Mouse (Mus musculus): ENCODE data around the gene Tbck.

Tbck gene

GRCm38 (mm10) chr3:132842676-132843075, 158.7 kb downstream of the Tbck start:
- no peaks in the 10 kb centered on the region for H3K27me3 ChIP-seq (ENCODE audit: insufficient read depth, low read length)
- no peaks in the 10 kb centered on the region for H3K9me3 ChIP-seq (ENCODE audit: low read length)
- H3K36me3 ChIP-seq (ENCODE audit: insufficient read depth, low read length) = peaks cover 10% of the 10 kb centered on the region
- no peak for TF ChIP-seq POU5F1 (IDR thresholded peaks at IDR 0.05; ENCODE audit: borderline replicate concordance, low read length)
- H3K4me3 ChIP-seq (replicated peaks; ENCODE audit: low read length) = no peak overlapping the region
- no peaks in the 10 kb centered on the region for H3K4me1 ChIP-seq (replicated peaks; ENCODE audit: low read depth, low read length)

- no peaks in the 10 kb centered on the region for H3K27me3 ChIP-seq (ENCODE audit: insufficient read depth, low read length)
- no peaks in the 10 kb centered on the region for H3K9me3 ChIP-seq (ENCODE audit: low read length)
- no peaks in the 10 kb centered on the region for H3K36me3 ChIP-seq (ENCODE audit: insufficient read depth, low read length)
- H3K4me1 ChIP-seq (replicated peaks; ENCODE audit: low read depth, low read length) = no peaks in the 10 kb centered on the region
- H3K4me3 ChIP-seq (replicated peaks; ENCODE audit: low read length) = no peak overlapping the region
- TF ChIP-seq POU5F1 (IDR thresholded peaks at IDR 0.05; ENCODE audit: borderline replicate concordance, low read length) (no peak), NANOG (IDR thresholded peaks at IDR 0.05; ENCODE audit: borderline replicate concordance, low read length) (no peak), CTCF (conservative IDR thresholded peaks at IDR 0.05; ENCODE audit: low read length) (no peak)
These were observed 165.7 kb downstream of the Tbck start for GRCm38 (mm10) chr3:132849669-132850068.

GRCm38 (mm10) chr3:132850431-132850830, 166.5 kb downstream of the Tbck start:
- Histone ChIP-seq H3K4me1 (replicated peaks; ENCODE audit: low read depth, low read length) (no peaks in the 10 kb centered on the region), H3K9me3 (ENCODE audit: low read length) (no peaks in the 10 kb centered on the region), H3K4me3 (replicated peaks; ENCODE audit: low read length) (no peak overlapping the region), H3K36me3 (ENCODE audit: insufficient read depth, low read length) (no peaks in the 10 kb centered on the region), H3K27me3 (ENCODE audit: insufficient read depth, low read length) (no peaks in the 10 kb centered on the region)
- TF ChIP-seq POU5F1 (IDR thresholded peaks at IDR 0.05; ENCODE audit: borderline replicate concordance, low read length) (no peak), NANOG (IDR thresholded peaks at IDR 0.05; ENCODE audit: borderline replicate concordance, low read length) (no peak), CTCF (conservative IDR thresholded peaks at IDR 0.05; ENCODE audit: low read length) (no peak)

GRCm38 (mm10) chr3:132851417-132851816, 167.5 kb downstream of the Tbck start:
- Histone ChIP-seq H3K4me3 (replicated peaks; ENCODE audit: low read length) (no peak overlapping the region), H3K36me3 (ENCODE audit: insufficient read depth, low read length) (no peaks in the 10 kb centered on the region), H3K27me3 (ENCODE audit: insufficient read depth, low read length) (no peaks in the 10 kb centered on the region), H3K4me1 (replicated peaks; ENCODE audit: low read depth, low read length) (0 out of 2 replicates have a peak, but pooled peaks cover 2% of the 10 kb centered on the region), H3K9me3 (ENCODE audit: low read length) (no peaks in the 10 kb centered on the region)
- TF ChIP-seq CTCF (conservative IDR thresholded peaks at IDR 0.05; ENCODE audit: low read length) (no peak), POU5F1 (IDR thresholded peaks at IDR 0.05; ENCODE audit: borderline replicate concordance, low read length) (no peak), NANOG (IDR thresholded peaks at IDR 0.05; ENCODE audit: borderline replicate concordance, low read length) (no peak)

- TF ChIP-seq NANOG (IDR thresholded peaks at IDR 0.05; ENCODE audit: borderline replicate concordance, low read length) (no peak), CTCF (conservative IDR thresholded peaks at IDR 0.05; ENCODE audit: low read length) (no peak), POU5F1 (IDR thresholded peaks at IDR 0.05; ENCODE audit: borderline replicate concordance, low read length) (no peak)
- no peaks in the 10 kb centered on the region for H3K27me3 ChIP-seq (ENCODE audit: insufficient read depth, low read length)
These were observed 168.1 kb downstream of the Tbck start for GRCm38 (mm10) chr3:132851841-132852728.

GRCm38 (mm10) chr3:132854271-132854670, 170.3 kb downstream of the Tbck start:
- H3K4me3 ChIP-seq (replicated peaks; ENCODE audit: low read length) = no peak overlapping the region
- H3K4me1 ChIP-seq (replicated peaks; ENCODE audit: low read depth, low read length) = peaks cover 15% of the 10 kb centered on the region
- H3K36me3 ChIP-seq (ENCODE audit: insufficient read depth, low read length) = no peaks in the 10 kb centered on the region
- TF ChIP-seq CTCF (conservative IDR thresholded peaks at IDR 0.05; ENCODE audit: low read length) = no peak
- no peak for TF ChIP-seq NANOG (IDR thresholded peaks at IDR 0.05; ENCODE audit: borderline replicate concordance, low read length)
- TF ChIP-seq POU5F1 (IDR thresholded peaks at IDR 0.05; ENCODE audit: borderline replicate concordance, low read length) = no peak
- H3K9me3 ChIP-seq (ENCODE audit: low read length) = no peaks in the 10 kb centered on the region
- no peaks in the 10 kb centered on the region for H3K27me3 ChIP-seq (ENCODE audit: insufficient read depth, low read length)

More at GRCm38 (mm10) chr3:132851841-132852728, 168.1 kb downstream of the Tbck start:
- Histone ChIP-seq H3K4me1 (replicated peaks; ENCODE audit: low read depth, low read length) (0 out of 2 replicates have a peak, but pooled peaks cover 2% of the 10 kb centered on the region), H3K36me3 (ENCODE audit: insufficient read depth, low read length) (no peaks in the 10 kb centered on the region), H3K4me3 (replicated peaks; ENCODE audit: low read length) (no peak overlapping the region), H3K9me3 (ENCODE audit: low read length) (no peaks in the 10 kb centered on the region)

- no peak overlapping the region for H3K4me3 ChIP-seq (replicated peaks; ENCODE audit: low read length)
- TF ChIP-seq NANOG (IDR thresholded peaks at IDR 0.05; ENCODE audit: borderline replicate concordance, low read length) (no peak), CTCF (conservative IDR thresholded peaks at IDR 0.05; ENCODE audit: low read length) (no peak), POU5F1 (IDR thresholded peaks at IDR 0.05; ENCODE audit: borderline replicate concordance, low read length) (no peak)
- no peaks in the 10 kb centered on the region for H3K9me3 ChIP-seq (ENCODE audit: low read length)
- no peaks in the 10 kb centered on the region for H3K36me3 ChIP-seq (ENCODE audit: insufficient read depth, low read length)
- peaks cover 3% of the 10 kb centered on the region; the same call in 1 of the 2 replicates for H3K27me3 ChIP-seq (ENCODE audit: insufficient read depth, low read length)
- peaks cover 29% of the 10 kb centered on the region for H3K4me1 ChIP-seq (replicated peaks; ENCODE audit: low read depth, low read length)
These were observed 171.7 kb downstream of the Tbck start for GRCm38 (mm10) chr3:132855458-132856212.

GRCm38 (mm10) chr3:132856651-132857050, 172.7 kb downstream of the Tbck start:
- H3K36me3 ChIP-seq (ENCODE audit: insufficient read depth, low read length) = no peaks in the 10 kb centered on the region
- no peak overlapping the region for H3K4me3 ChIP-seq (replicated peaks; ENCODE audit: low read length)
- TF ChIP-seq NANOG (IDR thresholded peaks at IDR 0.05; ENCODE audit: borderline replicate concordance, low read length) = no peak
- TF ChIP-seq POU5F1 (IDR thresholded peaks at IDR 0.05; ENCODE audit: borderline replicate concordance, low read length) = no peak
- TF ChIP-seq CTCF (conservative IDR thresholded peaks at IDR 0.05; ENCODE audit: low read length) = no peak

More at GRCm38 (mm10) chr3:132856651-132857050, 172.7 kb downstream of the Tbck start:
- H3K4me1 ChIP-seq (replicated peaks; ENCODE audit: low read depth, low read length) = peaks cover 34% of the 10 kb centered on the region
- H3K27me3 ChIP-seq (ENCODE audit: insufficient read depth, low read length) = peaks cover 3% of the 10 kb centered on the region
- no peaks in the 10 kb centered on the region for H3K9me3 ChIP-seq (ENCODE audit: low read length)
